Mouse (Mus musculus) megakaryocyte, embryonic 14.5 days (primary cell): Measurements from ENCODE around the gene Ngfr.

Experiments used
- FLI1 ChIP-seq: IDR thresholded peaks from 2 replicates; pipeline ENCODE4 v1.6.1; 2012; ENCODE audit warnings: low read length, inconsistent platforms, mixed read lengths
- GATA1 ChIP-seq: IDR thresholded peaks from 3 replicates; pipeline ENCODE4 v1.6.1; 2012; ENCODE audit warnings: mixed read lengths, low read length, inconsistent platforms, borderline replicate concordance

GRCm38 (mm10) chr11:95619886-95620444, 32.4 kb upstream of the Ngfr start:
- TF ChIP-seq GATA1, result no peak
- TF ChIP-seq FLI1, result no peak
